15 mouse cellular contexts compared by ENCODE assay signal in genomic region chr1:79631521-79631920, GRCm38 (mm10). TPM values are rescaled to one million over a fixed set of nuclear protein-coding genes. Genes with fewer than 3 reads are reported as not detected.
"Had no signal": no experiment of that assay in that cellular context is flagged by ENCODE, and none has a peak within 500 bp of the region (broad histone marks: within the 10 kb centered on the region; RNA-seq: fewer than 3 reads in every experiment).

No protein-coding gene starts in this region.

- H3K4me2 ChIP-seq: kidney, embryonic 15.5 days; limb, embryonic 15.5 days; liver, embryonic 12.5 days; lung, embryonic 14.5 days; midbrain, embryonic 15.5 days; neural tube, embryonic 13.5 days had no signal

- H3K9me3 ChIP-seq: kidney, embryonic 15.5 days; limb, embryonic 15.5 days; liver, embryonic 12.5 days; megakaryocyte, embryonic 14.5 days; midbrain, embryonic 15.5 days; neural tube, embryonic 13.5 days had no signal

- ATAC-seq: liver, embryonic 12.5 days; midbrain, embryonic 15.5 days had no signal

- H3K4me3 ChIP-seq: kidney, embryonic 15.5 days; limb, embryonic 15.5 days; liver, embryonic 12.5 days; megakaryocyte, embryonic 14.5 days; midbrain, embryonic 15.5 days; neural tube, embryonic 13.5 days had no signal

- H3K27ac ChIP-seq: kidney, embryonic 15.5 days; limb, embryonic 15.5 days; liver, embryonic 12.5 days; midbrain, embryonic 15.5 days; neural tube, embryonic 13.5 days; stomach, postnatal 0 days had no signal

- H3K27me3 ChIP-seq: kidney, embryonic 15.5 days; limb, embryonic 15.5 days; liver, embryonic 12.5 days; megakaryocyte, embryonic 14.5 days; midbrain, embryonic 15.5 days; neural tube, embryonic 13.5 days had no signal

- H3K36me3 ChIP-seq: kidney, embryonic 15.5 days; limb, embryonic 15.5 days; liver, embryonic 12.5 days; midbrain, embryonic 15.5 days; neural tube, embryonic 13.5 days had no signal

- H3K9ac ChIP-seq: kidney, embryonic 15.5 days; limb, embryonic 15.5 days; liver, embryonic 12.5 days; lung, embryonic 14.5 days; midbrain, embryonic 15.5 days; neural tube, embryonic 13.5 days had no signal

- DNase-seq: kidney, postnatal 14 days; layer of hippocampus, adult 9-11 months; layer of hippocampus, postnatal 36 days; lung, embryonic 14.5 days; lung, postnatal 10 days; lung, postnatal 4 days; right cerebral cortex, postnatal 14 days; thymus, postnatal 4 days had no signal

- H3K4me1 ChIP-seq: kidney, embryonic 15.5 days; limb, embryonic 15.5 days; liver, embryonic 12.5 days; megakaryocyte, embryonic 14.5 days; midbrain, embryonic 15.5 days had no signal

RNA-seq across cellular contexts. Expression of gene Ap1s3, which starts 40.3 kb away (rescaled TPM):
- polyA plus RNA-seq: neural tube, embryonic 13.5 days had no signal
